Mouse (Mus musculus): ENCODE data around the gene Hcn2. TPM values are rescaled to one million over a fixed set of nuclear protein-coding genes. Genes with fewer than 3 reads are reported as not detected.
"Not testable (repeated sequence)": the region's sequence is repeated elsewhere in the genome, so short reads cannot be mapped to it uniquely, and the experiment has no call there.

Gene Hcn2
- total RNA-seq, 2 experiments from 2014 or later: not detected

DNA sequence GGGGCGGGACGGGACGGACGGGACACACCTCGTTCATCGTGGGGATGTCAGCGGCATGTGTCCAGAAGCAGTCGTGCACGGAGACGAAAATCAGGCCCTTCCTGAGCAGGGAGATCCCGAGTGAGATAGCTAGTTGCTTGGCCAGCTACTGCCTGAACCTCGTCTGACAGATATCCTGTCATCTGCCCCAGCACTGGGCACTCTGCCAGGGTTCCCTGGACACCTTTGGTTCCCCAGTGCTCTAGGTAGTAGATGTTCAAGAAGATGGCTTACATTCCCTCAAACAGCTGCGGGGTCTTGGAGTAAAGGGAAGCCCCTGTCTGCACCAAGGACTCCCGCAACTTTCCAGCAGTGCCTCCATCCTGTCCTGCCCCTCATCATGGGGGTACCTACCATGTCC, 20.3 kb downstream of the Hcn2 start:
- ATAC-seq (replicated peaks; ENCODE audit: low FRiP score, poor library complexity, severe bottlenecking): no peak

DNA sequence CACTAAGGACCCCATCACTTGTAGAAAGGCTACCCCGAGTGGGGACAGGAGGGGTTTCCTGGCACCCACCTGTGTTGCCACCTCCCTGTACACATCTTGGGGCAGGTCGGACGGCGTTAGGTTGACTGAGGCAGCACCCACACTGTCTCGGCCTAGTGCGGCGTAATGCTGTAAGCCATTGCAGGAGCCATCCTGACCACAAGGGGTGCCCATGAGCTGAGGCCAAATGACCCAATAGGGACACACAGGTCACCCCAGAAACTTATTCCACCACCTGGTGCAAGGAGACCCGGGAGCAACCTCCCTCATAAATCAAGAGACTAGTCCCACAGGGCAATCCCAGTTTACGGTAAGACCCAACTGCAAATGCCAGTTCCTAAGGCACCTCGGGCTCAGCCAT, 21.8 kb downstream of the Hcn2 start:
- peak; percentile 64 for ATAC-seq (replicated peaks; ENCODE audit: low FRiP score, poor library complexity, severe bottlenecking)

GRCm38 (mm10) chr10:79739234-79739633, 22.8 kb downstream of the Hcn2 start:
- ATAC-seq (replicated peaks; ENCODE audit: low FRiP score, poor library complexity, severe bottlenecking): no peak

- no peak for ATAC-seq (replicated peaks; ENCODE audit: low FRiP score, poor library complexity, severe bottlenecking)
Measured at GRCm38 (mm10) chr10:79740863-79741262, 24.4 kb downstream of the Hcn2 start.

GRCm38 (mm10) chr10:79743161-79743560, 26.7 kb downstream of the Hcn2 start:
- ATAC-seq (replicated peaks; ENCODE audit: low FRiP score, poor library complexity, severe bottlenecking): no peak

DNA sequence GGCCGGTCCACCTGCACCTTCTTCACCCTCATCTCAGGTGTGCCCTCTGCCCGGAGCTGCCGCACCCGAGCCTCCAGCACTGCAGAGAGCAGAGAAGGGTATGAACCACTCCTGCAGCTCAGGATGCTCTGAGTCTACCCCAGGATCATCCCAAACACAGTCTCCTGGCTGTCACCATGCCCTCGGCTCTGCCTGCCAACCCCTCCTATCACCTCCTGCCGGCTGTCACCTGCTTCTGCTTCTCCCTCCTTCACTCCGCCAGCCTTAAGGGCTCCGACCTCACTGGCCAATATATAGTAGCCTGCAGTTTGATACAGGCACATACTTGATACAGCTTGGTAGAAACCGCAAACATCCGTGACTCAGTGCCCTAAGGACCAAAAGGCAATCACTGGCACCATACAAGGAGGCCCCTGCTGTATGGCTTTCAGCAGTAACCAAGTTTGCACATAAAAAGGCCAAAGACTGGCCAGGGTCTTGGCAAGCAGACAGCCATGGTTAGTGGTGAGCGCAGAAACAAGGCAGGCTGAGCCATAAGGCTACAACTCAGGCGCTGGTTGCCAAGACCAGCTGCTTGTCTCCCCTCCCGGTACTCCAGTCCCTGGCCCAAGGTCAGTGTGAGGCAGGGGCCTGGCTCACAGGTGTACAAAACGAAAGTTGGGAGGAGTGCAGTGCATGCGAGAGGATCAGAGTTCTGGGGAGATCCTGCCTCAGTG, 27.4 kb downstream of the Hcn2 start:
- ATAC-seq (replicated peaks; ENCODE audit: low FRiP score, poor library complexity, severe bottlenecking): no peak

DNA sequence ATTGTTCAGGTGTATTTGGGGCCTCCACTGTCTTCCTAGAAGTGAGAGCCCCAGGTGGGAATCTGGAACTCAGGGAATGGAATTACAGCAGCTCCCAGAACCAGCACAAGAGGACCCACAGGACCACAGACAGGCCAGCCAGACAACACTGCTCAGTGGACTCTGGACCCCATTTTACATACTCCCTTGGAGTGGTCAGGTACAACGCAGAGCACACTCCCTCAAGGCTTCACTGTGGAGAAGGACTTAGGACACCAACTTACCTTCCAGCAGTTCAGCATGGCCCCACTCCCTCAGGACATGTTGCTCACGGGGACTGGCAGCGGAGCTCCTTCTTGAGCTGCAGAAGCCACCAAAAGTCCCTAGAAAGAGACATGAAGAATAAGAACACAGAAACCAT, 29.0 kb downstream of the Hcn2 start:
- ATAC-seq (replicated peaks; ENCODE audit: low FRiP score, poor library complexity, severe bottlenecking): no peak

GRCm38 (mm10) chr10:79745898-79746773, 29.7 kb downstream of the Hcn2 start, which contains the start of gene Polrmt:
Gene Polrmt, minus strand, starts transcription at chr10:79746581.
- peak; percentile 97 for ATAC-seq (replicated peaks; ENCODE audit: low FRiP score, poor library complexity, severe bottlenecking)

GRCm38 (mm10) chr10:79746774-79747151, 30.3 kb downstream of the Hcn2 start:
- peak; percentile 65 for ATAC-seq (replicated peaks; ENCODE audit: low FRiP score, poor library complexity, severe bottlenecking)

- ATAC-seq (replicated peaks; ENCODE audit: low FRiP score, poor library complexity, severe bottlenecking): no peak
Measured at GRCm38 (mm10) chr10:79748496-79748895, 32.1 kb downstream of the Hcn2 start.

DNA sequence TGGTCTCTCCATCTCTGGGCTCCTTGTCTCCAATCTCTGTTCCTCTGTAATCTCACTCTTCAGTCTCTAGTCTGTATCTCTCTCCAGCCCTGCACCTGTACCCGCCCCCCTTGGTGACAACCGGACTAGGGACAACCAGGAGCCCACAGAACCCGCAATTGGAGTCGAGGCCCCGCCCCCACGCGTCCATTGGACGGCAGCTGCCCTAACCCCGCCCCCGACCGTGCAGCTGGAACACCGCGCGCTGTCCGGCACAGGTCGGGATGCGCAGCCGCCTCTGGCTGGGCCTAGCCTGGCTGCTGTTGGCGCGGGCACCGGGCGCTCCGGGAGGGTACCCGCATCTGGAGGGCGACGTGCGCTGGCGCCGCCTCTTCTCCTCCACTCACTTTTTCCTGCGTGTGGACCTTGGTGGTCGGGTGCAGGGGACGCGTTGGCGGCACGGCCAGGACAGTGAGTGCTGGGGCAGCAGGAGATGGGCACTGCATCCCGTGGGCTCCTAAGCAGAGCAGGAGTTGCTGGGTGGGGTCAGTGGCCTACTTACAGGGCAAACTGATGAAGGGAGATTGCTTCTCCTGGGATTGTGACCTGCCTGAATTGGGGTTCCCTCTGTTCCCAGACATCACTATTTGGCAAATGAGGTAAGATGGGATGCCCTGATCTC, 38.6 kb downstream of the Hcn2 start, which contains the start of gene Fgf22:
Fgf22 (plus strand) TSS at position 221 of the 661 bp plus-strand sequence.
- peak; percentile 76 for ATAC-seq (replicated peaks; ENCODE audit: low FRiP score, poor library complexity, severe bottlenecking)

- ATAC-seq (replicated peaks; ENCODE audit: low FRiP score, poor library complexity, severe bottlenecking): no peak
Measured at GRCm38 (mm10) chr10:79755854-79756253, 39.4 kb downstream of the Hcn2 start.

DNA sequence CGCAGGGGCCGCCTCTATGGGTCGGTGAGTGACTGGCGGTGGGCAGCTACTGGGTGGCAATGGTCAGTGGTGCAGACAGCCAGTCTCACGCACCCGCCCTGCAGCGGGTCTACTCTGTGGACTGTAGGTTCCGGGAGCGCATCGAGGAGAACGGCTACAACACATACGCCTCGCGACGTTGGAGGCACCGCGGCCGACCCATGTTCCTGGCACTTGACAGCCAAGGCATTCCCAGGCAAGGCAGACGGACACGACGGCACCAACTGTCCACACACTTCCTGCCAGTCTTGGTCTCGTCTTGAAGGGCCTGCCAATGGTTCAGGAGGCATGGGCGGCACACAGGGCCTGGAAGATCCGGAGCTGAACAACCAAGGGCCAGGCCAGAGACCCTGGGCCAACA, 40.2 kb downstream of the Hcn2 start:
- no peak for ATAC-seq (replicated peaks; ENCODE audit: low FRiP score, poor library complexity, severe bottlenecking)

- not testable (repeated sequence) for ATAC-seq (replicated peaks; ENCODE audit: low FRiP score, poor library complexity, severe bottlenecking)
Measured at GRCm38 (mm10) chr10:79759675-79760074, 43.2 kb downstream of the Hcn2 start.

DNA sequence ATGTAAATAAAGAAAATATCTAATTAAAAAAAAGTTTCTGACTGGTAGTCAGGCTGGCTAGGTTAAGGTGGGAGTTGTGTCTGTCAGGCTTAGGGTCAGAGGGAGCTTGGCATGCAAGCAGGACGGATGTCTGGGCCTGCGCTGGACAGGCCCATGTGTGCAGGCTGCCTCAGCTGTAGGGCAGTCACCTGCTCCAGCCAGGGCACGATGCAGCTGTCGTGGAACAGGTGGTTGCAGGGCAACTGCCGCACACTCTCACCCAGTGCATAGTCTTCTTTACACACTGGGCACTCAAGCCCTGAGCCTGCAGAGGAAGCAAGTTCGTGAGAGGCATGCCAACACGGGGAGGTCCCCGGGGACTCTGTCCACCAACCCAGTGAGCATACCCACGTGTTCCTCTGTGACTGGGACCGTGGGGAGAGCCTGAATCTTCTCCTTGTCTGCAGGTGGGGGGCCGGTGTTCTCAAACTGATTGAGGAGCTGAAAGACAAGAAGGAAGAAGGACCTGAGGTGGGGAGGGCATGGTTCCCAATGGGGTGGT, 44.2 kb downstream of the Hcn2 start:
- no peak for ATAC-seq (replicated peaks; ENCODE audit: low FRiP score, poor library complexity, severe bottlenecking)

GRCm38 (mm10) chr10:79762875-79763274, 46.4 kb downstream of the Hcn2 start:
- ATAC-seq (replicated peaks; ENCODE audit: low FRiP score, poor library complexity, severe bottlenecking): no peak

- no peak for ATAC-seq (replicated peaks; ENCODE audit: low FRiP score, poor library complexity, severe bottlenecking)
Measured at GRCm38 (mm10) chr10:79764234-79764633, 47.8 kb downstream of the Hcn2 start.

DNA sequence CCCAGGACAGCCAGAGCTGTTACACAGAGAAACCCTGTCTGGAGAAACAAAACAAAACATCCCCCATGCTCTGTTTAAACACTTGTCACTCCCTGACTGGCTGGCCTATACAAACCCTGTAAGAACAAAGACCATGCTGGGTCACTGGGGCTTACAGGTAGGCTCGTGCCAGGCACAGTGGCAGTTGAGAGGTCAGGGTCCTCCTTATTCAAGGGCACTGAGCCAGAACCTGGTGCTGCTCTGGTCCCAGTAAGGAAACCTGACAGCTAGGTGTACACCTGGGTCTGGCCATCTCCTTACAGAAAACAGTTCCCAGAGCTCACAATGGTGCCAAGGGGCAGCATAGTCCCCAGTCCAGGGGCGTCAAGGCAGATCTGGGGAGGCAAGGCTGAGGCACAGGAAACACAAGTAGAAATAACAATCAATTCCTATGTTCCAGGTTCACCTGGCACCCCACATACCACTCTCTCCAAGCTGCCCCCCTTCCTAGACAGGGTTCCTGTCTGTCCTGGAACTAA, 48.9 kb downstream of the Hcn2 start:
- ATAC-seq (replicated peaks; ENCODE audit: low FRiP score, poor library complexity, severe bottlenecking): no peak

DNA sequence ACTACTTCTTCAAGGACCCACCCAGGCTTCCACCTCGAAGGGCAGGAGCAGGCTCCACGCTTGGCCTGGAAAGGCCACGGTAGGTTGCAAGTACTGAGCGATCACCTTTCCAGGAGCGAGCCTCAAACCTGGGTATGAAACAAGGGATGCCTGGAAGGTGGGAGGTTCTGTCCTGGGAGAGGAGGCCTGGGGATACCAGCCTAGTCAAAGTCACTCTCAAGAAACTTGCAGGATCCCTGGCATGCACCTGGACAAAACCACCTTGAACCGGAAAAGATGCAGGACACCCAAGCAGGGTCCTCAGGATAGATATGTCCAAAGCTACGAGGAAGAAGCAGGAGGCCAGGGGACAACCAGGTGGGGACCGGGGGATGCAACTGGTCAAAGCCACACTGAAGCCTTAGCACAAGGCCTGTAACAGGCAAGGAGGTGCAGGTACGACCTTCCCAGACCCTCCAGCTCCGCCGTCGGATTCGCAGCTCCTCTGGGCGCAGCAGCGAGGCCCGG, 49.6 kb downstream of the Hcn2 start:
- no peak for ATAC-seq (replicated peaks; ENCODE audit: low FRiP score, poor library complexity, severe bottlenecking)

All from erythroblast, adult 5-6 weeks (primary cell).